Mouse (Mus musculus) neural tube, embryonic 14.5 days (tissue): Measurements from ENCODE around the gene Gm21190. TPM values are rescaled to one million over a fixed set of nuclear protein-coding genes. Genes with fewer than 3 reads are reported as not detected.
A peak's percentile ranks its signal among the peaks of the same experiment; 100 is the strongest.
"Not testable (repeated sequence)": the region's sequence is repeated elsewhere in the genome, so short reads cannot be mapped to it uniquely, and the experiment has no call there.

Experiments
- ATAC-seq: fragments of 200-750 bp; cut with Nextera tagmentation; 2 replicates; pipeline ENCODE4 v1.8.0; 2017; ENCODE audit warnings: low read depth, mild to moderate bottlenecking, moderate TSS enrichment, moderate library complexity
- H3K27ac ChIP-seq: fragments of 300-500 bp; sonication (generic); 2 replicates; pipeline ENCODE4 v1.5.1; 2014; ENCODE audit warnings: low read depth, mild to moderate bottlenecking, control low read depth, low read length, moderate library complexity, mixed read lengths
- H3K27me3 ChIP-seq: fragments of 300-500 bp; sonication (generic); 2 replicates; pipeline ENCODE4 v1.6.1; 2014; ENCODE audit warnings: low read length; ENCODE audit not compliant: control insufficient read depth, insufficient read depth
- H3K36me3 ChIP-seq: fragments of 300-500 bp; sonication (generic); 2 replicates; pipeline ENCODE4 v1.6.1; 2014; ENCODE audit warnings: low read length, mixed read lengths; ENCODE audit not compliant: control insufficient read depth, insufficient read depth
- H3K4me1 ChIP-seq: fragments of 300-500 bp; sonication (generic); 2 replicates; pipeline ENCODE4 v1.6.1; 2014; ENCODE audit warnings: low read length; ENCODE audit not compliant: control insufficient read depth, insufficient read depth
- H3K4me2 ChIP-seq: fragments of 300-500 bp; sonication (generic); 2 replicates; pipeline ENCODE4 v1.6.1; 2014; ENCODE audit warnings: mild to moderate bottlenecking, low read depth, low read length, control low read depth
- H3K4me3 ChIP-seq: fragments of 300-500 bp; sonication (generic); 2 replicates; pipeline ENCODE4 v1.5.1; 2014; ENCODE audit warnings: low read depth, low read length, control low read depth, mixed read lengths
- H3K9ac ChIP-seq: fragments of 300-500 bp; sonication (generic); replicated peaks from 2 replicates; pipeline ENCODE4 v1.6.1; 2014; ENCODE audit warnings: low read depth, mild to moderate bottlenecking, control low read depth, low read length, mixed read lengths
- H3K9me3 ChIP-seq: fragments of 300-500 bp; sonication (generic); 2 replicates; pipeline ENCODE4 v1.6.1; 2016; ENCODE audit warnings: low read length; ENCODE audit not compliant: control insufficient read depth
- WGBS: fragments of 180-500 bp; shearing (Covaris S2); extraction: QIAGEN DNeasy Blood & Tissue Kit; methylation state at CpG from one replicate; pipeline ENCODE4 v1.1.7; 2014; 5-methylcytosine and 5-hydroxymethylcytosine counted together
- polyA plus RNA-seq: library from polyadenylated mRNA; unstranded; fragments of >200 nt; fragmentation: Nextera tagmentation; extraction: Ambion mirVana; gene quantifications from 2 replicates; pipeline ENCODE4 v1.2.1, GENCODE M21; 2014

The Gm21190 gene
- polyA plus RNA-seq: not detected in 2 replicates

DNA sequence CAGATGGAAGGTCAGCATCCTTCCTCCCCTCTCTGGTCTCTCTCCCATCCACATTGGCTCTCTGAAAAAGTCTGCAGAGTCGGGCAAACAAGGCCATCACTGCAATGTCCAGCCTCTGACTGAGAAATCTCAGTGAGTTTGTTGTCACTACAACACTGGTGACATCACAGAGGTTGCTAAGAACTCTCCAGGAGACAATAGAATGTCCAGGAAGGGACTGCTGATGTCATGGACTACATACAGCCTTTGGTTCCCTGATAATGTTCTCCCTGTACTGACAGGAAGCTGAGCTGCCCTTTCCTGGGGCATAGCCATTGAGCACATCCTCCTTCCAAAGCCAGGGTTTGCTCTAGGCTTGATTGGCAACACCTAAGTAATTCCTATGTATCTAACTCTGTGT is at the start of gene Gm21190:
Gene Gm21190, minus strand, starts transcription at position 101 of the 400 bp plus-strand sequence.
- H3K27ac ChIP-seq, H3K4me1 ChIP-seq, H3K36me3 ChIP-seq, ATAC-seq, H3K9ac ChIP-seq, H3K27me3 ChIP-seq, H3K4me2 ChIP-seq, H3K4me3 ChIP-seq: not testable (repeated sequence)
- no CpG with 5 or more reads among the region's 1 CpGs for whole genome bisulfite sequencing
- peaks cover 13% of the 10 kb centered on the region for H3K9me3 ChIP-seq

- H3K9ac ChIP-seq, H3K27me3 ChIP-seq, H3K9me3 ChIP-seq, ATAC-seq, H3K4me2 ChIP-seq, H3K36me3 ChIP-seq, H3K4me1 ChIP-seq, H3K27ac ChIP-seq, H3K4me3 ChIP-seq: not testable (repeated sequence)
- no CpG with 5 or more reads among the region's 1 CpGs for WGBS
Measured at GRCm38 (mm10) chr5:15577033-15577432, 48.0 kb upstream of the Gm21190 start, which contains the start of gene Gm21083. TSS of gene Gm21083 (plus strand) at chr5:15577333.

DNA sequence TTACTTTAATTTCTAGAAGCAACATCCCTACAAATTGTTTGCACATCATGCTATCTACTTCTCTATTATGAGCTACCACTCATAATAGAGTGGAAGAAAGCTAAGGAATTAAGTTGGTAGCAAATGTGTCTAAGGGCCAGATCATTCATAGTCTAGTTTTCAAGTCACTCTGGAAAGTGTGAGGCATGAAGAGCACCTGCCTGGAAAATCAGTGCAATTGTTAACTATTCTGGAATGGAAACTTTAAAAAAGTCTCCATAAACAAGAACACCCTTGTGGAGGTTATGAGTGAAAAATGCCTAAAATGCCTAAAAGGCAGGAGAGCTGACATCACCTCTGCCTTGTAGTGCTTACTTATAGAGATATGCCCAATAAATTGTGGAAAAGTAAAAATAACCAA is 44.7 kb upstream of the Gm21190 start:
- not testable (repeated sequence) for H3K27me3 ChIP-seq, H3K4me2 ChIP-seq, ATAC-seq, H3K9ac ChIP-seq, H3K4me3 ChIP-seq, H3K27ac ChIP-seq, H3K4me1 ChIP-seq, H3K9me3 ChIP-seq, H3K36me3 ChIP-seq

GRCm38 (mm10) chr5:15561425-15562264 is 32.6 kb upstream of the Gm21190 start:
- not testable (repeated sequence) for H3K4me2 ChIP-seq, H3K27me3 ChIP-seq, H3K4me3 ChIP-seq, H3K9ac ChIP-seq, H3K36me3 ChIP-seq, H3K27ac ChIP-seq, H3K9me3 ChIP-seq, H3K4me1 ChIP-seq
- 87% methylated on average over 3 of the region's 3 CpGs for WGBS
- ATAC-seq: peak; percentile 49; the same call in 1 of the 2 replicates

DNA sequence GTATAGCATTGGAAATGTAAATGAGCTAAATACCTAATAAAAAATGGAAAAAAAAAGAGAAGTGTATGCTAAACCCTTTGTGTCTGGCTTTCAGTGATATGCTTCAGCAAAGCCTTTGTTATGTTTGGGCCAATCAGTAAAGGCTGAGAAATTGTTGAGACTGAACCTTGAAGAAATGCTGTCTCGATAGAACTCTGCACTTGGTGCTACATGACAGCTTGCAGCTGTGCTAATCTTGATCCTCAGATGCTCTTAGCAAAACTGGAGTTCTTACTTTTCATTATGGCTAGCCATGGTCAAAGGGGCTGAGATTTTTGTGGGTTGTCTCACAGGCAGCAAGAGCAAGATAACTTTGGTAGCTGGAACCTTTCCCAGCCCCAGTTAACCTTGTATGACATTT is 29.6 kb upstream of the Gm21190 start:
- H3K27me3 ChIP-seq, H3K4me3 ChIP-seq, H3K9ac ChIP-seq, ATAC-seq, H3K9me3 ChIP-seq, H3K27ac ChIP-seq, H3K4me1 ChIP-seq, H3K4me2 ChIP-seq, H3K36me3 ChIP-seq: not testable (repeated sequence)
- 78% methylated on average over 1 of the region's 1 CpGs for WGBS

GRCm38 (mm10) chr5:15549606-15550005 is 20.6 kb upstream of the Gm21190 start:
- WGBS: 18% methylated on average over 3 of the region's 3 CpGs
- not testable (repeated sequence) for ATAC-seq

GRCm38 (mm10) chr5:15549134-15549533 is 20.1 kb upstream of the Gm21190 start:
- H3K36me3 ChIP-seq, H3K4me2 ChIP-seq, H3K27me3 ChIP-seq, H3K4me1 ChIP-seq, H3K9ac ChIP-seq, H3K27ac ChIP-seq, ATAC-seq, H3K9me3 ChIP-seq, H3K4me3 ChIP-seq: not testable (repeated sequence)
- WGBS: 33% methylated on average over 1 of the region's 1 CpGs

More at GRCm38 (mm10) chr5:15549606-15550005, 20.6 kb upstream of the Gm21190 start:
- not testable (repeated sequence) for H3K36me3 ChIP-seq, H3K9me3 ChIP-seq, H3K4me2 ChIP-seq, H3K27ac ChIP-seq, H3K27me3 ChIP-seq, H3K9ac ChIP-seq, H3K4me1 ChIP-seq, H3K4me3 ChIP-seq

DNA sequence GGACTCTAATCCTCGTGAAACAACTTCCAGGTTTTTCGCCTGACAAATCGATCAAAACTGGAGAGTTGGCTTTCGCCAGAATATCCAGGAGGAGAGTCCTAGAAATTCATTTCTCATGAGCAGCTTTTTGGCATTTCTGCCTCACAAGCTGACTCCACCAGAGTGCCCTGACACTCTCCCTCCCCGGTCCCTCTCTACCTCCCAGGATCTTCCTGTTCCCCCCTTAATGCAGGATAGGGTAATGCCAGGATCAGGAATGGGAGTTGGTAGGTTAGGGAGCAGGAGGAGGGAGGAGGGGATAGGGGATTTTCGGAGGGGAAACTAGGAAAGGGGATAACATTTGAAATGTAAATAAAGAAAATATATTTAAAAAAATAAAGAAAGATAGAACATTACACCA is 19.6 kb upstream of the Gm21190 start:
- H3K27me3 ChIP-seq, H3K9ac ChIP-seq, ATAC-seq, H3K4me3 ChIP-seq, H3K36me3 ChIP-seq, H3K4me2 ChIP-seq, H3K4me1 ChIP-seq, H3K9me3 ChIP-seq, H3K27ac ChIP-seq: not testable (repeated sequence)
- 83% methylated on average over 6 of the region's 6 CpGs for WGBS

GRCm38 (mm10) chr5:15522470-15522869 is 6.6 kb downstream of the Gm21190 start:
- not testable (repeated sequence) for H3K4me3 ChIP-seq, H3K9ac ChIP-seq, H3K27ac ChIP-seq, H3K4me2 ChIP-seq, H3K36me3 ChIP-seq, H3K27me3 ChIP-seq, ATAC-seq, H3K4me1 ChIP-seq, H3K9me3 ChIP-seq
